Mouse (Mus musculus) CH12F3 (cell line): ENCODE results near the gene Cd59a.

Experiments used
- in situ Hi-C: fragments of 300-500 bp; cut with MboI; formaldehyde crosslinking; loops from 2 replicates; pipeline ENCODE4 v1.14.3; 2020; ENCODE audit warnings: low sequenced_read_pairs

The Cd59a gene

GRCm38 (mm10) chr2:104134150-104135056 is 38.8 kb downstream of the Cd59a start:
- in situ Hi-C loops, result loop anchor here (10.0 to 25.0 kb wide), 2 partner anchors 303 to 450 kb away; no protein-coding TSS in a partner anchor

GRCm38 (mm10) chr2:104135920-104136319 is 40.3 kb downstream of the Cd59a start:
- in situ Hi-C loops, result loop anchor here (10.0 to 25.0 kb wide), 2 partner anchors 301 to 449 kb away; no protein-coding TSS in a partner anchor

- in situ Hi-C loops, result loop anchor here (25.0 kb wide), 1 partner anchor 295 kb away; no protein-coding TSS in a partner anchor
Observed at GRCm38 (mm10) chr2:104142140-104142539, 46.5 kb downstream of the Cd59a start.

GRCm38 (mm10) chr2:104144004-104144403 is 48.4 kb downstream of the Cd59a start:
- in situ Hi-C loops, result loop anchor here (25.0 kb wide), 1 partner anchor 293 kb away; no protein-coding TSS in a partner anchor

GRCm38 (mm10) chr2:104145983-104146382 is 50.4 kb downstream of the Cd59a start:
- in situ Hi-C loops, result loop anchor here (25.0 kb wide), 1 partner anchor 291 kb away; no protein-coding TSS in a partner anchor

- in situ Hi-C loops, result loop anchor here (25.0 kb wide), 1 partner anchor 289 kb away; no protein-coding TSS in a partner anchor
Observed at GRCm38 (mm10) chr2:104147910-104148561, 52.4 kb downstream of the Cd59a start.

GRCm38 (mm10) chr2:104150608-104151397 is 55.2 kb downstream of the Cd59a start:
- in situ Hi-C loops, result no loop called here

GRCm38 (mm10) chr2:104153345-104153744 is 57.7 kb downstream of the Cd59a start:
- in situ Hi-C loops, result no loop called here

GRCm38 (mm10) chr2:104153876-104154275 is 58.3 kb downstream of the Cd59a start:
- in situ Hi-C loops, result no loop called here

GRCm38 (mm10) chr2:104157831-104158230 is 62.2 kb downstream of the Cd59a start:
- in situ Hi-C loops, result no loop called here

- in situ Hi-C loops, result no loop called here
Observed at GRCm38 (mm10) chr2:104163418-104163817, 67.8 kb downstream of the Cd59a start.

GRCm38 (mm10) chr2:104163978-104164487 is 68.4 kb downstream of the Cd59a start:
- in situ Hi-C loops, result no loop called here
